In the genomic region with DNA sequence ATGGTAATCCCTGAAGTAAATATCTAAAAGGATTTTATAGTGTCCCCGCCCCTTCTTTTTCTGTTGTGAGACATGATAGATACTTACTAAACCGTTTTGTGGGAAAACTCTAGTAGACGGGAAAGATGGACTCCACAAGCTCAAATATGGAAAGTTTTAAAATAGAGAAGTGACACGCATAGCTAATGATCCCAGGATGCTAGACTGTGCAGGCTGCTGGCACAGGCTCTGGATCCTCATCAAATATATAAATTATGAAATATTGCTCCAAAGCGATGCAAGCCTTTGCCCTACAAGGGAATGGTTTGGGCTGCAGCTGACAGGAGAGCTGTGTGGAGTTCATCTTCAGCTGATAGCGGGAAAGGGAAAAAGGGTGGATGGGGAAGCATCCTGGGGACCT, we compare ENCODE assay signal across 27 mouse cellular contexts. TPM values are rescaled to one million over a fixed set of nuclear protein-coding genes. Genes with fewer than 3 reads are reported as not detected.
"Had no signal": no experiment of that assay in that cellular context is flagged by ENCODE, and none has a peak within 500 bp of the region (broad histone marks: within the 10 kb centered on the region; RNA-seq: fewer than 3 reads in every experiment).

No protein-coding gene starts in this region.

- ATAC-seq: hindbrain, postnatal 0 days; intestine, embryonic 16.5 days; liver, embryonic 12.5 days had no signal

- H3K9ac ChIP-seq: heart, embryonic 13.5 days; heart, embryonic 15.5 days; hindbrain, embryonic 13.5 days; hindbrain, embryonic 15.5 days; kidney, embryonic 15.5 days; limb, embryonic 13.5 days; limb, embryonic 15.5 days; liver, embryonic 12.5 days; liver, embryonic 14.5 days had no signal

- H3K4me2 ChIP-seq: heart, embryonic 13.5 days; heart, embryonic 15.5 days; hindbrain, embryonic 13.5 days; hindbrain, embryonic 15.5 days; kidney, embryonic 15.5 days; limb, embryonic 13.5 days; limb, embryonic 15.5 days; liver, embryonic 12.5 days had no signal

- H3K36me3 ChIP-seq: heart, embryonic 10.5 days; heart, embryonic 13.5 days; heart, embryonic 15.5 days; hindbrain, embryonic 13.5 days; hindbrain, embryonic 15.5 days; kidney, embryonic 15.5 days; limb, embryonic 13.5 days; limb, embryonic 15.5 days; liver, embryonic 12.5 days had no signal

- H3K27ac ChIP-seq: heart, embryonic 10.5 days; heart, embryonic 13.5 days; heart, embryonic 15.5 days; hindbrain, embryonic 13.5 days; hindbrain, embryonic 15.5 days; hindbrain, postnatal 0 days; kidney, embryonic 15.5 days; kidney, postnatal 0 days; limb, embryonic 13.5 days; limb, embryonic 15.5 days; liver, embryonic 12.5 days; liver, embryonic 14.5 days had no signal

- H3K4me3 ChIP-seq: heart, embryonic 10.5 days; heart, embryonic 13.5 days; heart, embryonic 15.5 days; hindbrain, embryonic 13.5 days; hindbrain, embryonic 15.5 days; kidney, embryonic 15.5 days; limb, embryonic 13.5 days; limb, embryonic 15.5 days; liver, embryonic 12.5 days had no signal

- DNase-seq: gastrocnemius, postnatal 14 days; gastrocnemius, postnatal 36 days; heart, adult 18-20 months; heart, postnatal 14 days; heart, postnatal 36 days; kidney, adult 11 months; kidney, adult 2 months; kidney, adult 9 months; kidney, postnatal 14 days; kidney, postnatal 36 days; layer of hippocampus, adult 9-11 months; layer of hippocampus, postnatal 36 days; left cerebral cortex, postnatal 4 days had no signal

- H3K4me1 ChIP-seq: heart, embryonic 10.5 days; heart, embryonic 13.5 days; heart, embryonic 15.5 days; hindbrain, embryonic 13.5 days; hindbrain, embryonic 15.5 days; kidney, embryonic 15.5 days; limb, embryonic 13.5 days; limb, embryonic 15.5 days; liver, embryonic 12.5 days had no signal

- H3K9me3 ChIP-seq: heart, embryonic 10.5 days; heart, embryonic 13.5 days; heart, embryonic 15.5 days; hindbrain, embryonic 13.5 days; hindbrain, embryonic 15.5 days; kidney, embryonic 15.5 days; limb, embryonic 13.5 days; limb, embryonic 15.5 days; liver, embryonic 12.5 days had no signal

- H3K27me3 ChIP-seq: heart, embryonic 13.5 days; heart, embryonic 15.5 days; hindbrain, embryonic 13.5 days; hindbrain, embryonic 15.5 days; kidney, embryonic 15.5 days; limb, embryonic 13.5 days; limb, embryonic 15.5 days; liver, embryonic 12.5 days had no signal

RNA-seq across cellular contexts. Expression of a gene that starts 50.2 kb away (rescaled TPM):
- polyA plus RNA-seq: hindbrain, embryonic 13.5 days; hindbrain, embryonic 15.5 days; liver, adult 2 months; liver, embryonic 12.5 days had no signal
